Mouse (Mus musculus) c-Kit-positive CD71-positive TER-119-positive erythroid progenitor cells, embryonic 14.5 days (primary cell): ENCODE measurements at regions not wholly inside any gene's neighbourhood (a gene's known extent, or its start where the extent isn't known, plus 50 kb on each side); places are given as distances from the start of the nearest gene placed in this dataset.
A peak's percentile ranks its signal among the peaks of the same experiment; 100 is the strongest.

Experiments used
- DNase-seq: peaks from one replicate; pipeline ENCODE4 v3.0.0-alpha.2; 2013; ENCODE audit warnings: low spot score

GRCm38 (mm10) chr13:53707548-53707947 lies 234.7 kb upstream of the Msx2 start:
- no peak for DNase-seq

DNA sequence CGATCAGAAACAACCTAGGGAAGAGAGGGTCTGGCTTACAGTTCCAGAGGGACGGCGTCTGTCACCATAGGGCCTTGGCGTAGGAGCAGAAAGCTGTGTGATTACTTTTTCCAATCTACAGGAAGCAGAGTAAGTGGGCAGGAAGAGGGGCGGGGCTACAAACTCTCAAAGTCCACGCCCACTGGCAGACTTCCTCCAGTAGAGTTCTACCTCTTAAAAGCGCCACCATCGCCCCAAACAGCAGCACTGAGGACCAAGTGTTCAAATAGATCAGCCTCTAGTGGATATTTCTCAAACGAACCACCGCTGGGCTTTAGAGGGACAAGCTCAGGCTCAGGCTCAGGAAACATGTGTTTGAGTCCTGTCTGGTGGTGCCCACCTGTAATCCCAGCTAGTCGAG lies 231.2 kb upstream of the Msx2 start:
- no peak for DNase-seq

DNA sequence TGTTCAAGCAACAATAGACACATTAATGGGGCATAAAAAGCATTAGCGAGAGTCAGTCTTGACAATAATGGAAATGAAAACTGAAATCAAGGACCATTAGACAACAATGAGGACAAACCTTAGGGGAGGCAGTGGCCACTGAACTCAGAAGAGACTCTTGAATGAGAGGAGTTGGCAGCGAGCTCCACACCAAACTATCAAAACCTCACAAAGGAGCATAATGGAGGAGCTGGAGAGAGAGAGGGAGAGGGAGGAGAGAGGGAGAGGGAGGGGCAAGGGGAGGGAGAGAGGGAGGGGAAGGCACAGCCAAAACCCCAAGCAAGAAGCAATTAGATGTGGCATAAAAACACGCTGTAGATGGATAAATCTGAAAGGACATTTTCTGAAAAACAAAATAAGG lies 227.4 kb upstream of the Msx2 start:
- no peak for DNase-seq

GRCm38 (mm10) chr13:53697954-53698353 lies 225.1 kb upstream of the Msx2 start:
- no peak for DNase-seq

DNA sequence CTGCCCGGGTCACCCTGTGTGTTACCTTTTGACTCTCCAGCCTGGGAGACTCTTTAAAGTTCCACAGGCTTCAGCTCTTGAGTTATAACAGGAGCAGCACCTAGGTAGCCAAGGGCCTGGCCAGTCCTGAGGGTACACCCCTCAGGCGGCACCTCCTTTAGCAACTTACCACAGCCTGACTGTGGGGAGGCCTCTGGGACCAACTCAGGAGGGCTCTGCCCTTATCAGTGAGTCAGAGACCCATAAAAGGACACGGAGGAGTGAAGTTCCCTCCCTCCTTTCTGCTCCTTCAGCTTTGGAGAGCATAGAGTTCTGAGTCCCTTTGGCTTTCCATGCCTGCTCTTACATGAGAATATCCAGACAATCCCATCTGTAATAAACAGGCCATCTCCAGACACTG lies 222.5 kb upstream of the Msx2 start:
- DNase-seq, result no peak

GRCm38 (mm10) chr13:53688934-53689333 lies 216.1 kb upstream of the Msx2 start:
- no peak for DNase-seq

- peak; percentile 7 for DNase-seq
Observed at GRCm38 (mm10) chr13:53688489-53688888, 215.6 kb upstream of the Msx2 start.

DNA sequence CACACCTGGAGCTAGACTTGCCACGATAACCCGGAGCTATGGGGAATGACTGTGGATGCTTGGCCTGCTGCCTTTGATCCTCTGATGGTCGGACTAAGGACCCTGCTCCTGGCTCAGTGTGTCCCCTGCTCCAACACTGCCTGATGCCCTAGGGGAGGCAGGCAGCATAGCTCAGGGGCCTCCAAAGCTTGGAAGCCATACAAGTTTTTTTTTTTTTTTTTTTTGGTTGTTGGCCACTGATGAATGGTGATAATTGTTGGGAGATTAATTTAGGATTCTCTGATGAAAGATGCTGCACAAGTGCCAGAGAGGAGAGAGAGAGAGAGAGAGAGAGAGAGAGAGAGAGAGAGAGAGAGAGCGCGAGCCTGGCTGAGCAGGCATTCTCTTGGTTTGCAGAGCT lies 211.6 kb upstream of the Msx2 start:
- no peak for DNase-seq

DNA sequence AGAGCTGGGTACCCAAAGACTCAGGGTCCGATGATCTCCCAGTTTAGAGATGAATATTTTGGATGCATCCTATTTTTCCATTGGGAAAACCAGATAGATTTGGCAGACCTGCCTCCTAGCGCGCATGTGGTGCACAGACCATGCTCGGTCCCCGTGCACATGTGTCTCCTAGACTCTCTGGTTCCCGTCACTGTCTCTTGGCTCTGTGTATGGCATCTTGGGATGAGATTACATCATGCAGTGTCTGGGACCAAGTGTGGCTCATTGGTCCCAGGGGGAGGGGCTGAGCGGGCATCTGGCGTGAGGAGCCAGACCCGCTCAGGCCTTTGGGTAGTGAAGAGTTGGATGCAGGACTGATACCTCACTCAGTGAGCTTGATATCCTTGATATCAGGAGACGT lies 204.3 kb upstream of the Msx2 start:
- no peak for DNase-seq

DNA sequence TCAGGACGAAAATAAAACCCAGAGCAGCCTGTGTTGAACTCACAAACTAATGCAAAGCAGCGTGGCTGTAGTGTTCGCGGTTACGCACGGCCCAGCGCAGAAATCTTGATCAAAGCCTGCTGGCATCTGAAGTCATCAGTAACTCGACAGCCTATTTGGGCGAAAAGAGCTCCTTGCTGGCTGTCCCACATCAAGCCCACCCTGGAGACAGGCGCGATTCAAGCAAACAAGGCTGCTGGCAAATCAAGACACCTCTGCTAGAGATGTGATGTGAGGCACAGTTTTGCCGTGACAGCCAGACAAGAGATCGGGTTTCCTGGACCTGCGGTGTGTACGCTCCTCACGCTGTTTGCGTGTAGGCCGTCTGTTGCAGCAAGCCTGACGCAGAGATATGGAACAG lies 197.5 kb upstream of the Msx2 start:
- no peak for DNase-seq

DNA sequence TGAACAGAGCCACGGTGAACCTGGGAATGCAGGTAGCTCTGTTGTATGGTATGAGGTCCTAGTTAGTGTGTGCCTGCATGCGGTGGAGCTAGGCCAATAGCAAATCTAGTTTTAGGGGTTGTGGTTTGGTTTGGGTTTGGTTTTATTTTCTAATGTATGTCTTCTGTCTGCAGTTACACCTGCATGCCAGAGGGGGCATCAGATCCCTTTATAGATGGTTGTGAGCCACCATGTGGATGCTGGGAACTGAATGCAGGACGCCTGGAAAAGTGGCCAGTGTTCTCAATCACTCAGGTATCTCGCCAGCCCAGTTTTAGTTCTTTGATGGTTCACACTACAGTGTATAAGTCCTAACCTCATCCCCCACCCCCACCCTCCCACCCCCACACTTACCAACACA lies 194.6 kb upstream of the Msx2 start:
- no peak for DNase-seq

GRCm38 (mm10) chr13:53665592-53665991 lies 192.7 kb upstream of the Msx2 start:
- DNase-seq, result no peak

DNA sequence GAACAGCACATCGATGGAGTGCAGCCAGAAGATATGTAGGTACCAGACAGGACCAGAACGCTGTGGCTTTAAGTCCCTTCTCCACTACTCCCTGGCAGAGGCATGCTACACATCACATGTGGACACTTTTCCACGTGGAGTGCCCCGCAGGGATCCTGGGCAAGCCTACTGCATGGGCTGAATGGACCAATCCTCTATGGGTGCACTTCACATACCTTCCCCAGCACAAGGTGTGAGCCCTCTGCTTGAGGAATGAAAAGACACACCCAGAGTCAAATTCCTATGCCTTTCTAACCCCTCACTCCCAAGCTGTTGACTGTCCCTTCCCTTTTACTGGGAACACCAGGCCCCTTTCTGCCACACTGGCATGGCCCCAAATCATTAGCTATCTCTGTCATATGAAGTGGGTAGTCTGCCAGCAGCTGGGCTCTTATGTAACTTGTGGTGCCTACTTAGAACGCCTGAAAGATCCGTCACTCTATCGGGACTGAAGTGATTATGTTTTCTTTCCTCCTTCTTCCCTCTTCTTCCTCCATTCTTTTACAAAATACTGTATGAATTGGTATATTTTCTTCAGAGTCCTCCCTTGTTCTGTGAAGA lies 191.9 kb upstream of the Msx2 start:
- DNase-seq, result no peak

GRCm38 (mm10) chr13:53652826-53653225 lies 180.0 kb upstream of the Msx2 start:
- no peak for DNase-seq

- no peak for DNase-seq
Observed at GRCm38 (mm10) chr13:53648353-53648752, 175.5 kb upstream of the Msx2 start.

DNA sequence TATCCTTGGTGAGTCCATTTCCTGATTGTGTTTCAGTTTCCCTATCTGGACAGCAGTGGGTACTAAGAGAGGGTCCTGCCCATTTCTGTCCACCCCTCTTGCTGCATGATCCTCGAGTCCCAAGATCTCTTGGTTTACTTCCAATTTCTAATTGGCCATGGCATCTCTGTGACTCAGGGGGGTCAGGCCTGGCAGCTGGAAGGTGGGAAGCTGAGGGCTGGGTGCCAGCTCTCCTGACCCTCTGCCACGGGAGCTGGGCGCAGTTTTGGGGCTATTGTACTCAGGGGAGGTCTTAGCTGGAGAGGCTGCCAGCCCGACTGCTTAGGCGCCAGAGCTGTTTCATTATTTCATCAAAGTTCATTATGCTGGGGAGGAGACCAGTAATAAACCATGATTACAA lies 169.7 kb upstream of the Msx2 start:
- DNase-seq, result no peak

DNA sequence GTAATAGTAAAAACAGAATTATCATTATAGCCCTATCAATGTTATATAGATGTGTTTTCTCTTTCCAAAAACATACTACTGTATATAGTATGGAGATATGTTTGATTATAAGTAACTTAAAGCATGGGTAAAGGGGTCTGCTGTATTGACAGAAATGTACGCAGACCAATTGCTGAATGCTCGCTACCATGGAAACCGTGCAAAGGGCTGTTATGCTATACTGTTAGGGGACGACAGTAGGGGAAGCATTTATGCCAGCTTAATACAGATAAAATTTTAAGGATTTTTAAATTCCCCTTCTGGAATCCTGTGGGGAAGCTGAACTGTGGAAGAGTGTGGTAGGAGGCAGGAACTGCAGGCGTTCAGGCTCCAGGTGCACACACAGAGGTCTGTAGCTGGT lies 166.7 kb upstream of the Msx2 start:
- no peak for DNase-seq

DNA sequence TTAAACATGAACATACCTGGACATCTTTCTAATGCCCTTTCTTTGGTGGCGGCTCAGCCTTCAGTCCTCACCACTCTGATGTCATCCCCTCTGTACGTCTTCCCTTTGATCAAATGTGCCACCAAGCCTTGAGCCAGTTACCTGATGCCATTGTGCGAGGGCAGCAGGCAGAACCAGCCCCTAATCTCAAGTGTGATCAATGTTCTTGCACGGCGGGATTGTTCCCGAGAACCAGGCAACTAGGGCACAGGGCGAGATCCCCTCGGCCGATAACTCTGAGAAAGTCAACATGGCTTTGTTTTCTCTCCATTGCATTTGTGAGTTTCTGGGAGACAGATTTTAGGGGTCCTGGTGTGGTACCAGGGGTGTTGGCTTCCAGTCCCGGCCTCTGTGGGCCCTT lies 166.2 kb upstream of the Msx2 start:
- DNase-seq, result no peak

DNA sequence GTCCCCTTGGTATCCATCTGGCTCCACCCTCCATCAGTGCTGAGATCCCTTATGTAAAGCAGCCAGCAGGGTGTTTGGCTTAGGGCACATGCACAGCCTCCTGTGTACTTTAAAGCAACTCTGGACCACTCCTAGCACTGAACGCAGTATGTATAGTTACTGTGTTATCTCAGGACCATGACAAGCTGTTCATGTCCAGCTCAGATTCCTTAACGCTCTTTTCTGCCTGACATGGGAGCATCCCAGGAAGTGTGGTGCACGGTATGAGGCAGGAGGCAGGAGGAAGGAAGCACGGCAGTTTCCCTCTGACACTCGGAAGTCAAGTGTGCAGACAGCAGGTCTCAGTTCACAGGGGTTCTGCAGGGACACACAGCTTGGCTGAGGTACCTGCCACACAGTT lies 163.1 kb upstream of the Msx2 start:
- DNase-seq, result no peak

GRCm38 (mm10) chr13:53634637-53635203 lies 161.8 kb upstream of the Msx2 start:
- no peak for DNase-seq

DNA sequence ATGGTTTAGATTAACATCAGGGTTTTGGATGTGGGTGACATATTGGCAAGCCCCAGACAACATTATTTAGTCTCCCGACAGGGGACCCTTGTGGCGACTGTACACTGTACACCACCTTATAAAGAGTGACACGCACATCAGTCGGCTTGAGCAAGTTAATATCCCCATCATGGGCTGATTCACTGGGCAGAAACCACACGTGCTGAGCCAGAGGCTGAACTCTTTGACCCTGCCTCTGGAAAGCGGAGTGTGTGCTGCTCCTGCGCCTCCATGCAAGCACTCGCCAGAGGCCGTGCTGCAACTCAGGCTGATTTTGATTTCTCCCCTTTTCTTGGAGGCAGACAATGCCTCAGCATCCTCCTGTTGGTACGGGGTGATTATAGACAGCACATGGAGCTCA lies 125.2 kb upstream of the Msx2 start:
- DNase-seq, result no peak

DNA sequence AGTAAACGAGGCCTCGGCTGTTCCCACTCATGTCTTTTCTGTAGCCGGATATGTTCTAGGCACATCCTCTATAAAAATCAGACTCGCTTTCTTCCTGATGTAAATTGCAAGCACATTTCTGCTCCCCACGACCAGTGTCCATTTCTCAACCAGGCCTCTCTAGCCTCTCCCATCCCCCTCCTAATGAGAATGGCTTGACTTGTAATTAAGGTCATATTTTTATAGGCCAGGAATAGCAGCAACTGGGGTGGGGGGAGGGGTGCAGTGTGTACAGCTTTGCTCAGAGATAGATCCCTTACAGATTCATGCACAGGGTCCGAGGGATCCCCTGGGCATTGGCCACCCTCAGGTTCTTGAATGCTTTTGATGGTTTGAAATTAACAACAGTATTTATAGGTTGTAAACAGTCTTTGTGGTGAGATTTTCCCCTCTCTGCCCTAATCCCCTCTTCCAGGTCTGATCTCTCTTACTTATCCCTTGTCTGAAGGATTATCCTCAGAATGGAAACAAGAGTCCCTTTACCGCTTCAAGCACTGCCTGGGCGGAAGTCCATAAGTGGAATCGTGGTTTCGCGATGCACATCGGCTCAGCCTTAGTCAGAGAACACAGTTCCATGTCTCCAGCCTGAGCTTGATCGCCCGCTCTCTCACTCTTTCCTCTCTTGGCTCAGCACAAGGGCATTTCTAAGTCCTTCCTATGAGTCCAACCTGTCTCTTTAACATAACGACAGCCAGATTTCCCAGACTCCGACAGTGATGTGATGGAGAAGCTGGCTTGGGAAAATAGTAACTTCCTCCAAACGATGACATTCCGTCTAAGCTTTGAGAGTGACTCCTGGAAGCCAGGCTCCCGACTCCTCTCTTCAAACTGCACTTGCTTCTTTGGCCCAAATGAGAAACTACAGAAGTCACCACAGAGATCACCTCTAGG lies 124.3 kb upstream of the Msx2 start:
- DNase-seq, result no peak

- no peak for DNase-seq
Observed at GRCm38 (mm10) chr13:53592755-53593154, 119.9 kb upstream of the Msx2 start.
